Mouse (Mus musculus): ENCODE measurements around the gene Sccpdh.

- TF ChIP-seq KAT2A (IDR thresholded peaks at IDR 0.05; ENCODE audit: insufficient replicate concordance, low read length), result no peak
- no peak for TF ChIP-seq MAX (IDR thresholded peaks at IDR 0.05; ENCODE audit: low read length)
- TF ChIP-seq POLR2A (IDR thresholded peaks at IDR 0.05; ENCODE audit: low read depth, low read length), result no peak
- no peak for TF ChIP-seq POLR2AphosphoS2 (IDR thresholded peaks at IDR 0.05; ENCODE audit: low read depth, low read length)
- no peak for TF ChIP-seq USF2 (conservative IDR thresholded peaks at IDR 0.05; ENCODE audit: low read depth, low read length)
These were observed 47.8 kb downstream of the Sccpdh start for GRCm38 (mm10) chr1:179715786-179716185.

All from CH12.LX (cell line).